Mouse (Mus musculus) forebrain, embryonic 11.5 days (tissue): Measurements from ENCODE around the gene Crygn. TPM values are rescaled to one million over a fixed set of nuclear protein-coding genes. Genes with fewer than 3 reads are reported as not detected.
A peak's percentile ranks its signal among the peaks of the same experiment; 100 is the strongest.

Source experiments
- ATAC-seq: fragments of 200-750 bp; cut with Nextera tagmentation; replicated peaks from 2 replicates; pipeline ENCODE4 v1.8.0; 2017; ENCODE audit warnings: moderate TSS enrichment; ENCODE audit not compliant: low FRiP score
- DNase-seq: peaks from one replicate; pipeline ENCODE4 v3.0.0-alpha.2; 2017; ENCODE audit warnings: low spot score
- H3K27ac ChIP-seq: fragments of 300-500 bp; sonication (generic); 2 replicates; pipeline ENCODE4 v1.5.1; 2014; ENCODE audit warnings: low read depth, low read length
- H3K27me3 ChIP-seq: fragments of 300-500 bp; sonication (generic); 2 replicates; pipeline ENCODE4 v1.6.1; 2014; ENCODE audit warnings: mild to moderate bottlenecking, low read length, mixed read lengths; ENCODE audit not compliant: control insufficient read depth, insufficient read depth
- H3K36me3 ChIP-seq: fragments of 300-500 bp; sonication (generic); 2 replicates; pipeline ENCODE4 v1.6.1; 2014; ENCODE audit warnings: mild to moderate bottlenecking, low read length, moderate library complexity, mixed read lengths; ENCODE audit not compliant: control insufficient read depth, insufficient read depth
- H3K4me1 ChIP-seq: fragments of 300-500 bp; sonication (generic); replicated peaks from 2 replicates; pipeline ENCODE4 v1.6.1; 2014; ENCODE audit warnings: low read length, mixed read lengths; ENCODE audit not compliant: control insufficient read depth, insufficient read depth
- H3K4me2 ChIP-seq: fragments of 300-500 bp; sonication (generic); 2 replicates; pipeline ENCODE4 v1.6.1; 2014; ENCODE audit warnings: low read depth, mild to moderate bottlenecking, low read length, moderate library complexity, mixed read lengths; ENCODE audit not compliant: severe bottlenecking
- H3K4me3 ChIP-seq: fragments of 300-500 bp; sonication (generic); 2 replicates; pipeline ENCODE4 v1.5.1; 2014; ENCODE audit warnings: low read depth, low read length
- H3K9ac ChIP-seq: fragments of 300-500 bp; sonication (generic); 2 replicates; pipeline ENCODE4 v1.6.1; 2014; ENCODE audit warnings: low read length
- H3K9me3 ChIP-seq: fragments of 300-500 bp; sonication (generic); 2 replicates; pipeline ENCODE4 v1.6.1; 2016; ENCODE audit warnings: low read length, mixed read lengths; ENCODE audit not compliant: control insufficient read depth
- WGBS: fragments of 180-500 bp; shearing (Covaris S2); extraction: QIAGEN DNeasy Blood & Tissue Kit; methylation state at CpG from one replicate; pipeline ENCODE4 v1.1.7; 2014; 5-methylcytosine and 5-hydroxymethylcytosine counted together
- polyA plus RNA-seq: library from polyadenylated mRNA; unstranded; fragments of >200 nt; fragmentation: Nextera tagmentation; extraction: Ambion mirVana; gene quantifications from 2 replicates; pipeline ENCODE4 v1.2.1, GENCODE M21; 2014

Gene Crygn
- polyA plus RNA-seq, 1 experiment from 2014 or later: not detected

GRCm38 (mm10) chr5:24751305-24752174 is 6.3 kb downstream of the Crygn start:
- peak; percentile 39 for ATAC-seq
- Histone ChIP-seq H3K4me1 (peaks cover 8% of the 10 kb centered on the region; the same call in 1 of the 2 replicates), H3K36me3 (no peaks in the 10 kb centered on the region), H3K27me3 (no peaks in the 10 kb centered on the region; the same call in 1 of the 2 replicates), H3K4me2 (peak overlapping the region; percentile 96), H3K4me3 (peak overlapping the region; percentile 57), H3K9me3 (no peaks in the 10 kb centered on the region), H3K27ac (no peak overlapping the region), H3K9ac (peak overlapping the region; percentile 83)
- no peak for DNase-seq
- 3% methylated on average over 25 of the region's 25 CpGs for WGBS

- no peaks in the 10 kb centered on the region; the same call in 1 of the 2 replicates for H3K27me3 ChIP-seq
- no peaks in the 10 kb centered on the region for H3K36me3 ChIP-seq
- H3K9me3 ChIP-seq: no peaks in the 10 kb centered on the region
- H3K4me2 ChIP-seq: peak overlapping the region; percentile 96
- H3K4me1 ChIP-seq: peaks cover 8% of the 10 kb centered on the region; the same call in 1 of the 2 replicates
- peak; percentile 84 for ATAC-seq
- H3K4me3 ChIP-seq: peak overlapping the region; percentile 57
- peak; percentile 97 for DNase-seq
- WGBS: 1% methylated on average over 58 of the region's 59 CpGs
- peak overlapping the region; percentile 83 for H3K9ac ChIP-seq
- no peak overlapping the region for H3K27ac ChIP-seq
Observed at GRCm38 (mm10) chr5:24750321-24751304, 7.2 kb downstream of the Crygn start.

GRCm38 (mm10) chr5:24749731-24750130 is 8.1 kb downstream of the Crygn start:
- Histone ChIP-seq H3K4me1 (peaks cover 8% of the 10 kb centered on the region; the same call in 1 of the 2 replicates), H3K36me3 (no peaks in the 10 kb centered on the region), H3K4me3 (no peak overlapping the region), H3K27ac (no peak overlapping the region), H3K9ac (no peak overlapping the region), H3K4me2 (peak overlapping the region; percentile 96; the same call in 1 of the 2 replicates), H3K9me3 (no peaks in the 10 kb centered on the region), H3K27me3 (no peaks in the 10 kb centered on the region; the same call in 1 of the 2 replicates)
- DNase-seq (no peak), ATAC-seq (no peak)
- WGBS: 60% methylated on average over 5 of the region's 5 CpGs

- DNase-seq (no peak), ATAC-seq (no peak)
- H3K4me3 ChIP-seq: no peak overlapping the region
- peaks cover 8% of the 10 kb centered on the region; the same call in 1 of the 2 replicates for H3K4me1 ChIP-seq
- no peaks in the 10 kb centered on the region for H3K36me3 ChIP-seq
- 0 out of 2 replicates have a peak overlapping the region, but pooled peaks have one; percentile 2 for H3K9ac ChIP-seq
- H3K27me3 ChIP-seq: no peaks in the 10 kb centered on the region; the same call in 1 of the 2 replicates
- H3K9me3 ChIP-seq: no peaks in the 10 kb centered on the region
- WGBS: 6% methylated on average over 6 of the region's 6 CpGs
- H3K27ac ChIP-seq: no peak overlapping the region
- no peak overlapping the region for H3K4me2 ChIP-seq
Observed at GRCm38 (mm10) chr5:24747533-24747932, 10.3 kb downstream of the Crygn start.

- H3K27me3 ChIP-seq: no peaks in the 10 kb centered on the region
- H3K36me3 ChIP-seq: no peaks in the 10 kb centered on the region
- no peak for ATAC-seq
- H3K27ac ChIP-seq: no peak overlapping the region
- H3K4me3 ChIP-seq: no peak overlapping the region
- 93% methylated on average over 10 of the region's 10 CpGs for WGBS
- no peak overlapping the region for H3K4me2 ChIP-seq
- H3K4me1 ChIP-seq: no peaks in the 10 kb centered on the region
- DNase-seq: no peak
- H3K9ac ChIP-seq: no peak overlapping the region
- no peaks in the 10 kb centered on the region for H3K9me3 ChIP-seq
Observed at GRCm38 (mm10) chr5:24743956-24744355, 13.9 kb downstream of the Crygn start.

GRCm38 (mm10) chr5:24741172-24741885 is 16.5 kb downstream of the Crygn start:
- Histone ChIP-seq H3K4me1 (no peaks in the 10 kb centered on the region), H3K4me3 (no peak overlapping the region), H3K27me3 (no peaks in the 10 kb centered on the region), H3K4me2 (no peak overlapping the region), H3K9ac (no peak overlapping the region), H3K36me3 (no peaks in the 10 kb centered on the region), H3K9me3 (no peaks in the 10 kb centered on the region), H3K27ac (no peak overlapping the region)
- DNase-seq (no peak), ATAC-seq (no peak)
- WGBS: 76% methylated on average over 15 of the region's 15 CpGs

GRCm38 (mm10) chr5:24739141-24739753 is 18.6 kb downstream of the Crygn start:
- H3K4me3 ChIP-seq: no peak overlapping the region
- ATAC-seq (no peak), DNase-seq (no peak)
- no peaks in the 10 kb centered on the region for H3K4me1 ChIP-seq
- H3K9ac ChIP-seq: no peak overlapping the region
- no peaks in the 10 kb centered on the region for H3K27me3 ChIP-seq
- 69% methylated on average over 15 of the region's 15 CpGs for WGBS
- H3K36me3 ChIP-seq: no peaks in the 10 kb centered on the region
- no peak overlapping the region for H3K4me2 ChIP-seq
- no peaks in the 10 kb centered on the region for H3K9me3 ChIP-seq
- no peak overlapping the region for H3K27ac ChIP-seq
